Mouse (Mus musculus): ENCODE data around the gene Pagr1b.

DNA sequence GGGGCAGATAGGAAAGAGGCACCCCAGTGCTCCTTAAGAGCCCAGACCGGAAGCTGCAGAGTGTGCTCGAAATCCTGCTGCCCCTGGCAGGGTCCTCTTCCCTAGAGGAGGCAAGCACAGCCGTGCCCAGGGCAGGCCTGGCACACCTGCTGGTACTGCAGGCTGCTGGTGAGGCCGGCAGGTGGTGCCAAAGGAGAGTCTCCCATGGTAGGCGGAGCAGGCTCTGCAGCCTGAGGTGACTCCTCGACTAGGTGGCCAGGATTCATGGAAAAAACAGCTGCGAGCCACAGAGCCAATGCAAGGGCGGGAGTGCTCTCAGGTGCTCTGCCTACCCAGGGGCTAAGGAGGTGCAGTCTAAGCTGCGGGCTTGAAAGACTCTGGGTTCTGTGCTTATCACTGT lies 30.0 kb downstream of the Pagr1b start:
- no peak for TF ChIP-seq CTCF (IDR thresholded peaks at IDR 0.05; ENCODE audit: low read depth, low read length)
- TF ChIP-seq POLR2A (IDR thresholded peaks at IDR 0.05; ENCODE audit: borderline replicate concordance, low read depth, low read length), result no peak

Data from bone marrow macrophage, adult 2 months (primary cell).